Mouse (Mus musculus) retina, embryonic 14.5 days (tissue): ENCODE measurements at regions not wholly inside any gene's neighbourhood (a gene's known extent, or its start where the extent isn't known, plus 50 kb on each side); places are given as distances from the start of the nearest gene placed in this dataset.

Experiments
- DNase-seq: peaks from one replicate; pipeline ENCODE4 v3.0.0-alpha.2; 2015; ENCODE audit warnings: low spot score

DNA sequence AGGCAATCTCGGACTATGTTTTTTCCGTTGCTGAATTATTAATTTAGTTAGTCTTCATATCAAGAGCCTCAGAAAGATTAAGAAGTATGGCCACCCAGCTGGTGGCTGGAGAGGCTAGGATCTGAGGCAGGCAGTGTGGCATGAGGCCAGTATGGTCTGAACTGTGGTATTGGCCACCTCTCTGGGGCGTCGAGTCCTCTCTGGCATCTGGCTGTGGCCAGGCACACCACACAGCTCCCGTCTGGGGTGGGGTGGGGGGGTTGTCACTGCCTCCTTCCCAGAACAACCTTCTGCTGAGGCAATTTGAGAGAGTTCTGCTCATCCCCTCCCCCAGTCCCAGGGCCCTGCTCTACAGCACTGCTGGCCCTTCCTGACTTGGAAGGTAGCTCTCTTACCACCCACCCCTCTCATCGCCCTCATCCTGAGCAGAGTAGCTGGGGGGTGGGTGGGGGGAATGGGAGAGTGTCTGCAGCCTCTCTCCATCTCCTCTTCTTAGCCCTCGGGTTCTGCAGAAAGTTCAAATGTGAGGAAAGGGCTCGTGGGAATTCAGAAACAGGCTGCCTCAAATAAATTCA lies 103.2 kb downstream of the Vegfa start:
- DNase-seq: no peak

DNA sequence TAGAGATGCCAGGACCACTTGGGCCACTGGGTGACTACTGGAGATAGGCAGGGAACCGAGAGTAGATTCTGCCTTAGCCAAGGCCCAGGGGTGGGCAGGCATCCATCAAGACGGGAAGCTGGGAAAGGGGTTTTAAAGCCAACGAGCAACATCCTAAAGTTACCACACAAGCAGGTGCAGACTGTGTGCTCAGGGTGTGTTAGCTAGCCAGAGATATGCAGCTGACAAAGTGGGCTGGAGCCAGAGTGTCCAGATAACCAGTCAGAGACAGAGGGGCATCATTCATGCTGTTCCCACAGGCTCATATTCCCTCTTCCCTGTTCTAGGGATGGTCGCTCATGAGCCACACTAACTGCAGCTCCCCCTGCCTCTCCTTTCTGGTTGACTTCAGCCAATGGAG lies 104.2 kb downstream of the Vegfa start:
- no peak for DNase-seq

DNA sequence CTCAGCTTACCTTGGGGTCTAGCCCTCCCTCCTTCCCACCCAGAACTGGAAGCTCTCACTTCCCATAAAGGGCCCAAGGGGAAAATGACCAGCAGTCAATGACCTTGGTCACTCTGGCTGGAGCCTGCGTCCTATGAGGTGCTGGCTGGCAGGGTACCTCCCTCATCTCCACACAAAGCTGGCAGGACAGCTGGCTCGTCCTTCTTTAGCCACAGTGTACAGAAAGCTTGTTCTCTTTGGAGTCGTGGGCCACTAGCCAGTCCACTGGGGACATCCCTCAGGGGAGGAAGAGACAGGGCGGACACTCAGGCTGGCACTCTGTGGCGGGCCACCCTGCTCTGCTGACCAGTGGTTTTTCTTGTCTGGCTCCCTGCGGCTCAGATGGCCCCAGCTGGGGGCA lies 106.3 kb downstream of the Vegfa start:
- no peak for DNase-seq

DNA sequence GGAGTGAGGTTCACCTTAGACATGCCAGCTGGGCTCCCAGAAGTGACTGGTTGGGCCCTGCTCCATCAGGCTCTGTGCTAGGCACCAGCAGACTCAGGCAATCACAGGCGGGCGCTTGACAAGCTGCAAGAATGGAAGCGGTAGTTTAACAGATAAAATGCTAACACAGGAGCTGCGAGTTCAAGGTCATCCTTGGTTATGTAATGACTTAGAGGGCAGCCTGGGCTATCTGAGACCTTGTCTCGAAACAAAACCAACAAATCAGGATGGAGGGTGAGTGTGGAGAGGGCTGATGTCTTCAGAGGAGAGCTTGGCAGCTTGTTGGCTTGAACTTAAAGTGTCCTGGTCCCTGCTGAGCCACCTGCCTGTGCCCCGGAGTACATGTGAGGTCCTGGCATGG lies 107.6 kb downstream of the Vegfa start:
- DNase-seq: no peak

GRCm38 (mm10) chr17:45923217-45923730 lies 108.9 kb downstream of the Vegfa start:
- DNase-seq: no peak

- no peak for DNase-seq
These were observed 114.5 kb downstream of the Vegfa start for GRCm38 (mm10) chr17:45917647-45918046.

GRCm38 (mm10) chr17:45916937-45917336 lies 115.2 kb downstream of the Vegfa start:
- DNase-seq: no peak

DNA sequence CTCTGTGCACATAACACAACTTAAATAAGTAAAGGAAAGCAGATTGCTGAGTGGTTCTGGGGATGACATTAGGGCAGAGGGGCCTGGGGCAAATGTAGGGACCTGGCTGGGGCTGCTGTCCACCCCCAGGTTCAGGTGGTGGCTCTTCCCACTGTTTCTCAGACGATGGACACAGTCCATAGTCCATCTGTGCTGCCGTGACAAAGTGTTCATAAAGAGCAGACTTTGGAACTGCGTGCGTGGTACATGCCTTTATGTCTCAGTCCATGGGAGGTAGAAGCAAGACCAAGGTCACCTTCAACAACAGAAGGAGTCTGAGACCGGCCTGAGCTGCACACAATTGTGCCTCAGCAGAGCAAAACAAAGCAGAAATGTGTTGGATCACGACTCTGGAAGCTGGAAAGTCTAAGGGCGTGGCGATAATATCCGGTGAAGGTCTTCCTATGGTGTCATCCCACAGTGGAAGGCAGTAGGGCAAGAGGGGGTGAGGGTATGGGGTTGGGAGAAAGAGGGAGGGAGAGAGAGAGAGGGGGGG lies 117.4 kb downstream of the Vegfa start:
- DNase-seq: no peak

GRCm38 (mm10) chr17:45914237-45914636 lies 117.9 kb downstream of the Vegfa start:
- DNase-seq: no peak

DNA sequence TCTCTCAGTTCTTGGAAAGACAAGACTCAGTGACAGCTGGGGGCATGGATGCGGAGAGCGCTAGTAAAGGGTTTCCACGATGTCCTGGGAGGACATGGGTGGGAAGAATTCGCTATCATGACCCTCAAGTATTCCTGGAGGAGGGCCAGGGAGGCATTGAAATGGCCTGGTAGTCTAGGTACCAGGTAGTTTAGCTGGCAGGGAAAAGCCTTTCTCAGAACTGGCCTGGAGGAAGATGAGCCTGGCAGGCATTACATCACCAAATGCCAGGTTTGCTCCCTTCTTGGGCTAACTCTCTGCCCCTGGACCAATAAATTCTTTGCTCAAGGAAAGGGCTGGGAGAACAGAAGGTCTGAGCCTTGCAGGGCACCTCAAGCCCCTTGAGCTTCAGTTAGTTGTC lies 118.5 kb downstream of the Vegfa start:
- DNase-seq: no peak

GRCm38 (mm10) chr17:45912165-45912564 lies 120.0 kb downstream of the Vegfa start:
- DNase-seq: no peak

- no peak for DNase-seq
These were observed 120.9 kb downstream of the Vegfa start for GRCm38 (mm10) chr17:45911201-45911731.

- no peak for DNase-seq
These were observed 121.9 kb downstream of the Vegfa start for GRCm38 (mm10) chr17:45910245-45910644.

- DNase-seq: no peak
These were observed 124.6 kb downstream of the Vegfa start for GRCm38 (mm10) chr17:45907587-45907986.

DNA sequence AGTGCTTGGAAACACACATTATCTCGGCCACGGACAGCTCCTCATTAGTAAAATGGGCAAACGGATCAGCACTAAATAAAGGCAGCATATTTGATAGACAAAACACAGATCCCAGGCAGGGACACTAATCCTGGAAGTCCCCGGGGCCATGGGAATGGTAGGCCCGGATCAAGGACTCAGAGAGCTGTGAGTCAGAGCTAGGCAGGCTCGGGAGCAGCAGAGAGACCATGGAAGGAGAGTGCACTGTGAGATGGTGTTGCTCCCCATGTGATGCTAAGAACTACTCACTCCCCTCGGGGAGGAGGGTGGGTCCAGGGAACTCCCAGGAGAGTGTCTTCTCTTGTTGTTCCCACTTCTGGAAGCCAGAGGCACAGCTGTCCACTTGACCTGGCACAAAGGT lies 126.6 kb downstream of the Vegfa start:
- no peak for DNase-seq

DNA sequence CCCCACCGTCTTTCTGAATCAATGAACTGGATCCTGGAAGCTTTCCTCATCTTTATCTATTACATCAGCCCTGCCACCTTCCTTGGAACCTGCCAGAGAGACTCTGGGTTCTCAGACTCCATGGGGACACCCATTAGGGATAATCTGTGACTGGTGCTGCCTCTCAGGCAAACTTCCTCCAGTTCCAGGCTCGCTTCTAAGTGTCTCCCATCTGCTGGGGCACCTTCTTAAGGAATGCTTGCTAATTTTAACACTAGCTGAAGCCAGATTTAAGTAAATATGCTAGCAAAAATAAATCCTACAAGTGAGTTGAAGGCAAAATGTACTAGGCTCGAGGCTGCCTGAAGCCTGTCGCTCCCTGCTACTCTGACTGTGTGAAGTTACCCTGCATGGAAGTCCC lies 127.9 kb downstream of the Vegfa start:
- DNase-seq: no peak

DNA sequence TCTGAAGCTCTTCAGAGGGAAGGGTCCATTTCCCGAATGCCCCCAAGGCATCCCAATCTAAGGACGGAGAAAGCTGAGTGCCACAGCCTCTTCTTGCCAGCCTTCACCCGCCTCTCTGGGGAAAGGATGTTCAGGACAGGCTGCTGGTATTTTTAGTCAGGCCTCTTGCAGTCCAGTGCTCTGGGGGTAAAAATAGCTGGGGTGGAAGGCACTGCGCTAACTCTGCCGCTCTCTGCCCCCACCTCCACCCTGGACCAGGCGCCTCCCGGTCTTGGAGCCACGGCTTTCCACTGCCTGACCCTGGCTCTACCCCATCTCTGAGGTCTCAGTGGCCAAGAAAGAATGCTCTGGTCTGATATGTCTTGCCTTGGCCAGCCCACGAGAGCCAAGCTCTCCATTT lies 128.9 kb downstream of the Vegfa start:
- no peak for DNase-seq

DNA sequence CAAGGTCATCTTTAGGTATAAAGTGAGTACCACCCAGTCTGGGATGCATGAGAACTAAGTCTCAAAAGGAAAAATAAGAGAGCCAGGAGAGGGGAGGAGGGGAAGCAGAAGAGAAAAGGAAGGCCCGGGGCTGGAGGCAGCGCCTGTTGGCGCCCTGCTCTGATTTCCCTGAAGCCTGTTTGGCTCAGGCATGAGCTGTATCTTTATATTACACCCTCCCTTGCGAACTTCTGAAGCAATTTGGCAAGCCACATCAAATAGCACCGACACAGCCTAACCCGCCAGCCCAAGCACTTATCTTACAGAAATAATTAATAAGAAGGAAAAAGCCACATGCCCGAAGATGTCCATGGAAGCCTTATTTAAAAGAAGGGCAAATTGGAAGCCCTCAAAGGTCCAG lies 129.5 kb downstream of the Vegfa start:
- no peak for DNase-seq

DNA sequence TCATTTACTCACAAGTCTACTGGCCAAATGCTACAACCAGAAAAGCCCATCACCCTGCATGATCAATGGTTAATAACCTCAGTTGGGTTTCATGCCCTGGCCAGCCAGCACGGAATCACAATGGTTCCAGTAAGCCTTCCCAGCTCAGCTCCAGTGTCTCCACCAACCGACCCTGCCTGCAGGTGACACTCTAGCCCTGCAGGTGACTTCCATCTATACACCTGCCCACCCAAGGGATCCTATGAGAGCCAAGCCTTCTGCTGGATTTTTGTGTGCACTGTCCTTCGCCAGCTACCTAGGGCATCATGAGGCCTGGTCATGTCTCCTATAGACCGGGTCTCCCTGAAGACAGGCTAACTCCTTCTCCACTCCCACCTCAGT lies 135.3 kb downstream of the Vegfa start:
- DNase-seq: no peak

DNA sequence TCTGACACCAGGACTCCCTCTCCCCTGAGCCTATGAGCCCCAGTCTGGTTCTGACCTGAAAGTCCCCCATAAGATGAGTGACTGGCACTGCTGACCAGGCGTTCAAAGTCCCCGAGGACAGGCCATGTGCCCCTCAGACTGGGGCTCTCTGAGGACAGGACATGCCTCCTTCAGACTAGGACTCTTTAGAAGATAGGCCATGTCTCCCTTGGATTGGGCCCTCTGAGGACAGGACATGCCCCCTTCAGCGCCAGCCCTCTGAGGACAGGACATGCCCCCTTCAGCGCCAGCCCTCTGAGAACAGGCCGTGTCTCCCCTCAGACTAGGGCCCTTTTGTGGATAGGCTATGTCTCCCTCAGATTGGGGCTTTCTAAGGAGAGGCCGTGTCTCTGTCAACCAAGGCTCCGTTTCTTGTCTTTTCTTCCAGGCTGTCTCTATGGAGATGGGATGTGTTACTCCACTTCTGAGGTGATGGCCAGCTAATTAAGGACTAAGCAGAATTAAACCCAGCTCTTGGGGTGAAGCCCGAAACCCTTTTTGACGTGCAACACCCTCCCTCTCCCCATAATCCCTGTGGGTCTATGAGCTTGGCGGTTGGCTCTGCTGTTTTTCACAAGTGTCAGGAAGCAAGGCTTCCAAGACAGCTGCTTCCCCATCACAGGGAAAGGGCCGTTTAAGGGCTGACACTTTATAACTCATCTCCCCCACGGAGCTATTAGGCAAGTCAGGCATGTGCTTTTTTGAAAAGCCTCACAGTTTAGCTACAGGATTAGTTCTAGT lies 135.8 kb downstream of the Vegfa start:
- DNase-seq: peak; percentile 50

- DNase-seq: no peak
These were observed 138.0 kb downstream of the Vegfa start for GRCm38 (mm10) chr17:45894166-45894565.

- DNase-seq: no peak
These were observed 138.5 kb downstream of the Vegfa start for GRCm38 (mm10) chr17:45893698-45894097.

GRCm38 (mm10) chr17:45893094-45893493 lies 139.1 kb downstream of the Vegfa start:
- DNase-seq: no peak
